Mouse (Mus musculus): ENCODE measurements around the gene Josd1.

GRCm38 (mm10) chr15:79695516-79695915, 7.8 kb upstream of the Josd1 start:
- TF ChIP-seq CTCF (IDR thresholded peaks at IDR 0.05; ENCODE audit: low read depth, low read length) (no peak), POLR2A (IDR thresholded peaks at IDR 0.05; ENCODE audit: extremely low read depth, insufficient read depth, low read length) (no peak)
